Mouse (Mus musculus) myocyte (in vitro differentiated cells): ENCODE data around the gene Gm37240.

Experiments
- CEBPB ChIP-seq: IDR thresholded peaks from 2 replicates; pipeline ENCODE4 v1.6.1; 2011; ENCODE audit warnings: mild to moderate bottlenecking, moderate library complexity; ENCODE audit not compliant: poor library complexity, insufficient read depth, severe bottlenecking
- E2F4 ChIP-seq: IDR thresholded peaks from one replicate; pipeline ENCODE4 v1.6.1; 2011; ENCODE audit warnings: mild to moderate bottlenecking, control low read depth, moderate library complexity; ENCODE audit not compliant: insufficient read depth
- MAX ChIP-seq: IDR thresholded peaks from one replicate; pipeline ENCODE4 v1.6.1; 2011; ENCODE audit warnings: low read depth, mild to moderate bottlenecking, control low read depth
- MYOD1 ChIP-seq, 3 experiments: IDR thresholded peaks; one replicate each; pipeline ENCODE4 v1.6.1; 2011; ENCODE audit warnings: control low read depth in 2 of 3, low read depth in 2 of 3, mild to moderate bottlenecking in 2 of 3, moderate library complexity in 1 of 3; ENCODE audit not compliant: insufficient read length in 2 of 3, control insufficient read depth in 1 of 3
- POLR2A ChIP-seq: IDR thresholded peaks from one replicate; pipeline ENCODE4 v1.6.1; 2011; ENCODE audit warnings: low read depth, mild to moderate bottlenecking, control low read depth, moderate library complexity; ENCODE audit not compliant: insufficient read length
- REST ChIP-seq: IDR thresholded peaks from one replicate; pipeline ENCODE4 v1.6.1; 2011; ENCODE audit warnings: mild to moderate bottlenecking, control low read depth, moderate library complexity; ENCODE audit not compliant: insufficient read depth, insufficient read length
- SRF ChIP-seq: IDR thresholded peaks from one replicate; pipeline ENCODE4 v1.6.1; 2011; ENCODE audit warnings: low read depth; ENCODE audit not compliant: control insufficient read depth, insufficient read length
- TCF12 ChIP-seq: IDR thresholded peaks from one replicate; pipeline ENCODE4 v1.6.1; 2011; ENCODE audit warnings: mild to moderate bottlenecking, control low read depth; ENCODE audit not compliant: poor library complexity, insufficient read depth, severe bottlenecking

- TF ChIP-seq REST, result no peak
- no peak for TF ChIP-seq POLR2A
- TF ChIP-seq MAX, result no peak
- TF ChIP-seq TCF12, result no peak
- no peak for TF ChIP-seq E2F4
- TF ChIP-seq SRF, result no peak
- TF ChIP-seq MYOD1 (IDR thresholded peaks at IDR 0.05; ENCODE audit: control insufficient read depth in 1 of 3, insufficient read length in 2 of 3, low read depth in 2 of 3), result no peak
- TF ChIP-seq CEBPB, result no peak
Measured at GRCm38 (mm10) chr3:84843594-84843993, 1043.7 kb downstream of the Gm37240 start.
